Mouse (Mus musculus): ENCODE data around the gene Olfml2b.
A peak's percentile ranks its signal among the peaks of the same experiment; 100 is the strongest.

Gene Olfml2b

GRCm38 (mm10) chr1:170644255-170645205 is at the start of gene Olfml2b:
Gene Olfml2b (plus strand): TSS chr1:170644532.
- no peak for DNase-seq (ENCODE audit: low read depth in 2 of 2, low spot score in 2 of 2)

GRCm38 (mm10) chr1:170594575-170594974 is 49.8 kb upstream of the Olfml2b start:
- no peak for DNase-seq (ENCODE audit: low read depth in 2 of 2, low spot score in 2 of 2)

GRCm38 (mm10) chr1:170605228-170606001 is 38.9 kb upstream of the Olfml2b start:
- no peak for DNase-seq (ENCODE audit: low read depth in 2 of 2, low spot score in 2 of 2)

- no peak for DNase-seq (ENCODE audit: low read depth in 2 of 2, low spot score in 2 of 2)
Observed at GRCm38 (mm10) chr1:170607231-170607917, 37.0 kb upstream of the Olfml2b start.

GRCm38 (mm10) chr1:170608461-170609071 is 35.8 kb upstream of the Olfml2b start:
- DNase-seq (ENCODE audit: low read depth in 2 of 2, low spot score in 2 of 2), result no peak

- DNase-seq (ENCODE audit: low read depth in 2 of 2, low spot score in 2 of 2), result no peak
Observed at GRCm38 (mm10) chr1:170609872-170610271, 34.5 kb upstream of the Olfml2b start.

GRCm38 (mm10) chr1:170610289-170610688 is 34.0 kb upstream of the Olfml2b start:
- no peak for DNase-seq (ENCODE audit: low read depth in 2 of 2, low spot score in 2 of 2)

- no peak for DNase-seq (ENCODE audit: low read depth in 2 of 2, low spot score in 2 of 2)
Observed at GRCm38 (mm10) chr1:170610695-170611094, 33.6 kb upstream of the Olfml2b start.

GRCm38 (mm10) chr1:170611631-170612030 is 32.7 kb upstream of the Olfml2b start:
- DNase-seq (ENCODE audit: low read depth in 2 of 2, low spot score in 2 of 2), result no peak

- no peak for DNase-seq (ENCODE audit: low read depth in 2 of 2, low spot score in 2 of 2)
Observed at GRCm38 (mm10) chr1:170612968-170613872, 31.1 kb upstream of the Olfml2b start.

GRCm38 (mm10) chr1:170619686-170620374 is 24.5 kb upstream of the Olfml2b start:
- DNase-seq (ENCODE audit: low read depth in 2 of 2, low spot score in 2 of 2), result no peak

GRCm38 (mm10) chr1:170622934-170623333 is 21.4 kb upstream of the Olfml2b start:
- no peak for DNase-seq (ENCODE audit: low read depth in 2 of 2, low spot score in 2 of 2)

- no peak for DNase-seq (ENCODE audit: low read depth in 2 of 2, low spot score in 2 of 2)
Observed at GRCm38 (mm10) chr1:170623432-170623831, 20.9 kb upstream of the Olfml2b start.

GRCm38 (mm10) chr1:170630489-170630888 is 13.8 kb upstream of the Olfml2b start:
- DNase-seq (ENCODE audit: low read depth in 2 of 2, low spot score in 2 of 2), result no peak

GRCm38 (mm10) chr1:170631571-170631970 is 12.8 kb upstream of the Olfml2b start:
- DNase-seq (ENCODE audit: low read depth in 2 of 2, low spot score in 2 of 2), result no peak

- DNase-seq (ENCODE audit: low read depth in 2 of 2, low spot score in 2 of 2), result peak; percentile 3 to 8
Observed at GRCm38 (mm10) chr1:170632385-170632784, 11.9 kb upstream of the Olfml2b start.

- no peak for DNase-seq (ENCODE audit: low read depth in 2 of 2, low spot score in 2 of 2)
Observed at GRCm38 (mm10) chr1:170632856-170633255, 11.5 kb upstream of the Olfml2b start.

- no peak for DNase-seq (ENCODE audit: low read depth in 2 of 2, low spot score in 2 of 2)
Observed at GRCm38 (mm10) chr1:170638941-170639340, 5.4 kb upstream of the Olfml2b start.

GRCm38 (mm10) chr1:170645896-170646605 is 1.7 kb downstream of the Olfml2b start:
- DNase-seq (ENCODE audit: low read depth in 2 of 2, low spot score in 2 of 2), result no peak
